Mouse (Mus musculus) lung, adult 10 weeks (tissue): ENCODE data around the gene Dhodh. TPM values are rescaled to one million over a fixed set of nuclear protein-coding genes. Genes with fewer than 3 reads are reported as not detected.

Source experiments
- polyA plus RNA-seq: library from polyadenylated mRNA; stranded (reverse); fragments of 350-450 nt; fragmentation: Illumina TruSeq; extraction: RNeasy Lipid Tissue Mini Kit (QIAGEN cat#74804); gene quantifications from one replicate; pipeline ENCODE4 v1.2.3, GENCODE M21; 2014; ENCODE audit warnings: low read depth, low replicate concordance; ENCODE audit not compliant: insufficient read depth

Dhodh gene
- 12.3 TPM for polyA plus RNA-seq

GRCm38 (mm10) chr8:109608271-109609152 lies at the start of gene Dhodh:
Dhodh (minus strand) TSS chr8:109608673.

GRCm38 (mm10) chr8:109614243-109615210 lies 6.1 kb upstream of the Dhodh start, which contains the start of gene Pkd1l3:
Pkd1l3 (plus strand) TSS chr8:109614517.

GRCm38 (mm10) chr8:109578900-109579301 lies 29.6 kb downstream of the Dhodh start, which contains the start of gene Hp:
Hp (minus strand) TSS chr8:109579172.

GRCm38 (mm10) chr8:109565498-109566333 lies 42.8 kb downstream of the Dhodh start, which contains the start of the genes Dhx38 and Txnl4b:
Dhx38 (minus strand) TSS chr8:109565861.
Txnl4b (plus strand) TSS chr8:109565892.

Other genes starting within 250 kb of the Dhodh start
- gene Pmfbp1, start 114.6 kb downstream of the Dhodh start, polyA plus RNA-seq: not detected
- gene Dhx38, start 42.8 kb downstream of the Dhodh start, polyA plus RNA-seq: 11.2 TPM
- 9.9 TPM for gene Txnl4b, start 42.8 kb downstream of the Dhodh start, polyA plus RNA-seq
- 1,373 TPM for gene Hp, start 29.5 kb downstream of the Dhodh start, polyA plus RNA-seq
- not detected for gene Pkd1l3, start 5.8 kb upstream of the Dhodh start, polyA plus RNA-seq
- gene Ist1, start 84.6 kb upstream of the Dhodh start, polyA plus RNA-seq: 55.1 TPM
- 10.9 TPM for gene Zfp821, start 96.9 kb upstream of the Dhodh start, polyA plus RNA-seq
- 7.5 TPM for gene Atxn1l, start 129.1 kb upstream of the Dhodh start, polyA plus RNA-seq
- gene Ap1g1, start 169.9 kb upstream of the Dhodh start, polyA plus RNA-seq: 38.2 TPM